Mouse (Mus musculus) kidney, postnatal 0 days (tissue): ENCODE results near the gene Qrfp. TPM values are rescaled to one million over a fixed set of nuclear protein-coding genes. Genes with fewer than 3 reads are reported as not detected.

ENCODE experiments used
- ATAC-seq: fragments of 200-750 bp; cut with Nextera tagmentation; replicated peaks from 2 replicates; pipeline ENCODE4 v1.8.0; 2017; ENCODE audit warnings: low read depth, moderate number of reproducible peaks, moderate TSS enrichment, moderate library complexity; ENCODE audit not compliant: low FRiP score
- DNase-seq: peaks from one replicate; pipeline ENCODE4 v3.0.0-alpha.2; 2016; ENCODE audit warnings: low spot score
- H3K27ac ChIP-seq: fragments of 300-500 bp; sonication (generic); 2 replicates; pipeline ENCODE4 v1.5.1; 2014; ENCODE audit warnings: mild to moderate bottlenecking
- H3K27me3 ChIP-seq: fragments of 300-500 bp; sonication (generic); 2 replicates; pipeline ENCODE4 v1.6.1; 2014; ENCODE audit warnings: low read length, mixed read lengths; ENCODE audit not compliant: insufficient read depth
- H3K36me3 ChIP-seq: fragments of 300-500 bp; sonication (generic); 2 replicates; pipeline ENCODE4 v1.6.1; 2014; ENCODE audit warnings: low read length, mixed read lengths; ENCODE audit not compliant: insufficient read depth
- H3K4me1 ChIP-seq: fragments of 300-500 bp; sonication (generic); replicated peaks from 2 replicates; pipeline ENCODE4 v1.6.1; 2014; ENCODE audit warnings: antibody characterized with exemption, low read length, mixed read lengths; ENCODE audit not compliant: insufficient read depth
- H3K4me2 ChIP-seq: fragments of 300-500 bp; sonication (generic); 2 replicates; pipeline ENCODE4 v1.6.1; 2014; ENCODE audit warnings: mild to moderate bottlenecking, low read length, moderate library complexity, mixed read lengths
- H3K4me3 ChIP-seq: fragments of 300-500 bp; sonication (generic); replicated peaks from 2 replicates; pipeline ENCODE4 v1.5.1; 2014; ENCODE audit warnings: low read depth, low read length
- H3K9ac ChIP-seq: fragments of 300-500 bp; sonication (generic); 2 replicates; pipeline ENCODE4 v1.6.1; 2014; ENCODE audit warnings: low read depth, low read length
- H3K9me3 ChIP-seq: fragments of 300-500 bp; sonication (generic); replicated peaks from 2 replicates; pipeline ENCODE4 v1.6.1; 2016; ENCODE audit warnings: low read length, inconsistent platforms, mixed read lengths
- CTCF ChIP-seq: IDR thresholded peaks from 2 replicates; pipeline ENCODE4 v1.5.1; 2016; ENCODE audit warnings: antibody characterized with exemption, low read depth, mild to moderate bottlenecking, moderate library complexity
- WGBS: fragments of 180-500 bp; shearing (Covaris S2); extraction: QIAGEN DNeasy Blood & Tissue Kit; methylation state at CpG from one replicate; pipeline ENCODE4 v1.1.7; 2014; 5-methylcytosine and 5-hydroxymethylcytosine counted together
- polyA plus RNA-seq: library from polyadenylated mRNA; unstranded; fragments of >200 nt; fragmentation: Nextera tagmentation; extraction: Ambion mirVana; gene quantifications from 2 replicates; pipeline ENCODE4 v1.2.1, GENCODE M21; 2015

The Qrfp gene
- polyA plus RNA-seq, 1 experiment from 2014 or later, result 0.08 TPM

DNA sequence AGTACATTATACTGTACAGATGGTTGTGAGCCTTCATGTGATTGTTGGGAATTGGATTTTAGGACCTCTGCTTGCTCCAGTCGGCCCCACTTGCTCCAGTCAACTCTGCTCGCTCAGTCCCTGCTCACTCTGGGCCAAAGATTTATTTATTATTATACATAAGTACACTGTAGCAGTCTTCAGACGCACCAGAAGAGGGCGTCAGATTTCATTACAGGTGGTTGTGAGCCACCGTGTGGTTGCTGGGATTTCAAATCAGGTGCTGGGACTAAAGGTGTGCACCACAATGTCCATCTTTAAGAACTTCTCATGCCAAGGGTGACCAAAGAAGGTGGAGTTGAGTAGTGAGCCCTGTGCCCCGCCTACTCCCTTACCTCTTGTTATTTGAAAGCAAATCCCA lies 17.8 kb downstream of the Qrfp start:
- DNase-seq (no peak), ATAC-seq (no peak)
- no peaks in the 10 kb centered on the region for H3K9me3 ChIP-seq
- no peak overlapping the region for H3K9ac ChIP-seq
- H3K4me3 ChIP-seq, result no peak overlapping the region
- peak; percentile 54 for TF ChIP-seq CTCF
- H3K36me3 ChIP-seq, result peaks cover 71% of the 10 kb centered on the region
- no peak overlapping the region for H3K27ac ChIP-seq
- H3K4me1 ChIP-seq, result 0 out of 2 replicates have a peak, but pooled peaks cover 3% of the 10 kb centered on the region
- H3K4me2 ChIP-seq, result no peak overlapping the region
- H3K27me3 ChIP-seq, result no peaks in the 10 kb centered on the region
- 80% methylated on average over 6 of the region's 6 CpGs for WGBS

DNA sequence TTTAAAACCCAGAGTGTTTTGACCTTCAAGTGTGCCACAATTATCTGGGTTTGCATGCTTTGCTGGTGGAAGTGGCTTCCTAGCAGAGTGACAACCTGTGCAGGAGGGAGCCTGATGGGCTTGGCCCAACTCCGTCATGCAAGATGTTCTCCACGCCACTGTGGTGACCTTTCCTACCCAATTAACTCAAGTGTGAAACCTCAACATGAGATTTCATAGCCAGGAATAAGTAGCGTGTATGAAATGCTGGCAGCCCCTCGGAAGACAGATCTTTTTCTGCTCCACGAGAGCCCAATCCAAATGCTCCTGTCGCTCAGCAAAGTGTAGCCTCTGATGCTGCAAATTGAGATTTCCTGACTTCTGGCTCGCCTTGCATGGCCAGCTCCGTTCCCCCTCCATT lies 19.1 kb downstream of the Qrfp start:
- H3K4me3 ChIP-seq, result no peak overlapping the region
- ATAC-seq (no peak), DNase-seq (no peak)
- no peaks in the 10 kb centered on the region for H3K9me3 ChIP-seq
- H3K27ac ChIP-seq, result peak overlapping the region; percentile 25; the same call in 1 of the 2 replicates
- no peak for TF ChIP-seq CTCF
- H3K4me1 ChIP-seq, result 0 out of 2 replicates have a peak, but pooled peaks cover 3% of the 10 kb centered on the region
- no peaks in the 10 kb centered on the region for H3K27me3 ChIP-seq
- no peak overlapping the region for H3K9ac ChIP-seq
- no peak overlapping the region for H3K4me2 ChIP-seq
- WGBS, result 69% methylated on average over 8 of the region's 8 CpGs
- H3K36me3 ChIP-seq, result peaks cover 65% of the 10 kb centered on the region

DNA sequence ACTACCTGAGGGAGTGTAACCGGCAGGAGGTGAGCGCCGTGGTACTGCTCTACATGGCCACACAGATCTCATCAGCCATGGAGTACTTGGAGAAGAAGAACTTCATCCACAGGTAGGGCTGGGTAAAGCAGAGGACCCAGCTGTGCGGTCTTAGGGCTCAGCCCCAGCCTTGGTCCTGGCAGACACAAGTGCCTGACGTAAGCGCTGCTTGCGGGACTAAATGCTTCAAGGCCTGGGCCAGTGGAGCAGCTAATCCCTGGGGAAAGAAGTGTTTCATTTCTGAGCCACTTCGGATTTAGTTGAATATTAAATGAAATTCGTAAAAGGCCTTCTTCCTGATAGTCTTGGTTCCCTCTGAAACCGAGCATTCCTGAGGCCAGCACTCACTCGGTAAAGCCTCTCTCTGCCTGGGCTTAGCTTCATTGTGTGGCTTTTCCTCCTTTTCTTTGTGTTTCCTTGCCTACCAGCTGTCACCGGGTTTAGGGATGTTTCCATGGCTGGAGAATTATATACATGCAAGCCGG lies 19.6 kb downstream of the Qrfp start:
- 78% methylated on average over 13 of the region's 13 CpGs for WGBS
- Histone ChIP-seq H3K4me2 (no peak overlapping the region), H3K4me3 (no peak overlapping the region), H3K9me3 (no peaks in the 10 kb centered on the region), H3K4me1 (0 out of 2 replicates have a peak, but pooled peaks cover 3% of the 10 kb centered on the region), H3K27ac (peak overlapping the region; percentile 25; the same call in 1 of the 2 replicates), H3K36me3 (peaks cover 65% of the 10 kb centered on the region), H3K9ac (no peak overlapping the region), H3K27me3 (no peaks in the 10 kb centered on the region)
- no peak for TF ChIP-seq CTCF
- peak; percentile 17; the same call in 1 of the 2 replicates for ATAC-seq
- DNase-seq, result no peak

GRCm38 (mm10) chr2:31789215-31789614 lies 21.2 kb downstream of the Qrfp start:
- 78% methylated on average over 2 of the region's 2 CpGs for WGBS
- H3K27ac ChIP-seq, result no peak overlapping the region
- TF ChIP-seq CTCF, result no peak
- 0 out of 2 replicates have a peak, but pooled peaks cover 3% of the 10 kb centered on the region for H3K4me1 ChIP-seq
- H3K4me2 ChIP-seq, result no peak overlapping the region
- DNase-seq (no peak), ATAC-seq (no peak)
- no peaks in the 10 kb centered on the region for H3K9me3 ChIP-seq
- no peaks in the 10 kb centered on the region for H3K27me3 ChIP-seq
- no peak overlapping the region for H3K4me3 ChIP-seq
- H3K36me3 ChIP-seq, result peaks cover 67% of the 10 kb centered on the region
- no peak overlapping the region for H3K9ac ChIP-seq

DNA sequence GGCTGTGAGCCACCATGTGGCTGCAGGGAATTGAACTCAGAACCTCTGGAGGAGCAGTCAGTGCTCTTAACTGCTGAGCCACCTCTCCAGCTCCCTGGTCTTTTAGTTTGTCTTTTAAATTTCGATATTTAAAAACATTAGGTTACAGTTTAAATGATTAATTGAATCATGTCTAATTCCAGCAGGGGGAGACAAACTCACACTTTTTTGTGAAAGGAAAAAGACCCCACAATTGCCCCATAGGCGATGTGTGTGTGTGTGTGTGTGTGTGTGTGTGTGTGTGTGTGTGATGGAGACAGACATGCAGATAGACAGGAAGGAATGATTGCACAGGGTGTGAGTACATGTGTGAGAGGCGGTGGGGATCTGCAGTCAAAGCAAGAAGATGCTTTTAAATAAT lies 22.2 kb downstream of the Qrfp start:
- H3K4me1 ChIP-seq, result 0 out of 2 replicates have a peak, but pooled peaks cover 3% of the 10 kb centered on the region
- H3K27ac ChIP-seq, result no peak overlapping the region
- no peaks in the 10 kb centered on the region for H3K27me3 ChIP-seq
- no peak overlapping the region for H3K9ac ChIP-seq
- no peak for DNase-seq
- no peaks in the 10 kb centered on the region for H3K9me3 ChIP-seq
- H3K4me3 ChIP-seq, result no peak overlapping the region
- peak; percentile 56 for TF ChIP-seq CTCF
- no peak overlapping the region for H3K4me2 ChIP-seq
- ATAC-seq, result no peak
- 83% methylated on average over 3 of the region's 3 CpGs for WGBS
- H3K36me3 ChIP-seq, result peaks cover 66% of the 10 kb centered on the region

DNA sequence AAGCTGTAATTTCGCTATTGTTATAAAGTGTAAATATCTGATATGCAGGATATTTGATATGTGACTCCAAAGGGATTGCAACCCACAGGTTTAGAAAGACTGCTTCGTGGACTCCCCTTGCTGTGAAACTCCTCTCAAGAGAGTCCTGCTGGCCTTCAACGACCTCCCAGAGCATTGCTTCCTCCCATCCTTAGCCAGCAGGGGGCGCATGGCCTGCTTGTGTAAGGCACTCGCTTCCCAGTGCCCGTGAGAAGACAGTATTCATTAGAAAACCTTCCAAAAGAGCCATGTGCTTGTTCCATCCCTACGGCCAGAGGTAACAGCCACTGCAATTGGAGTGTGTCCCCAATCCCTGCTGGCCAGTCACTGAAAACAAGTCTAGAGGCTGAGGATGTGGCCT lies 23.4 kb downstream of the Qrfp start:
- H3K9ac ChIP-seq, result no peak overlapping the region
- DNase-seq (peak; percentile 90), ATAC-seq (no peak)
- no peak overlapping the region for H3K4me2 ChIP-seq
- H3K4me3 ChIP-seq, result no peak overlapping the region
- peaks cover 64% of the 10 kb centered on the region for H3K36me3 ChIP-seq
- no peak overlapping the region for H3K27ac ChIP-seq
- 0 out of 2 replicates have a peak, but pooled peaks cover 3% of the 10 kb centered on the region for H3K4me1 ChIP-seq
- no peaks in the 10 kb centered on the region for H3K27me3 ChIP-seq
- 18% methylated on average over 7 of the region's 7 CpGs for WGBS
- H3K9me3 ChIP-seq, result no peaks in the 10 kb centered on the region
- peak; percentile 94 for TF ChIP-seq CTCF

DNA sequence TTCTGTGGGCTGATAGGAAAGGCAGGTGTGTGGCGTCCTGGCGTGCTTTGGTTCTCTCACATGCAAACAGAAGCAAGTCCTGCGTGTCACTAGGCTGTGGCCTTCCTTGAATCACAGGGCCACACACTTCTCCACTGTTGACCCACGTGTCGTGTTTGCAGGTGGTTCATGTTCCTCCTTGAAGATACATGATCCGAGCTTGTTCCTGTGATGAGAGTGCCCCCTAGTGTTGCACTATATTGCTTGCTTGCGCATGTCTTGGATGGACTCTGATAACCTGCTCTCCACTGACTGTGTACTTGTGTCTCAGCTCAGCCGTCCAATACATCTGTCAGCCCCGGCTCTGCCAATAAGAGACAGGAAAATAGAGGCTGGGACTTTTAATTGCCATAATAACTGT lies 25.3 kb downstream of the Qrfp start:
- H3K4me3 ChIP-seq, result no peak overlapping the region
- ATAC-seq (no peak), DNase-seq (peak; percentile 93)
- H3K27me3 ChIP-seq, result no peaks in the 10 kb centered on the region
- no peak overlapping the region for H3K27ac ChIP-seq
- no peak overlapping the region for H3K4me2 ChIP-seq
- H3K9me3 ChIP-seq, result no peaks in the 10 kb centered on the region
- WGBS, result 28% methylated on average over 9 of the region's 9 CpGs
- no peak overlapping the region for H3K9ac ChIP-seq
- peak; percentile 94 for TF ChIP-seq CTCF
- H3K4me1 ChIP-seq, result no peaks in the 10 kb centered on the region
- H3K36me3 ChIP-seq, result peaks cover 64% of the 10 kb centered on the region
